Mouse (Mus musculus): Measurements from ENCODE around the gene Khsrp. TPM values are rescaled to one million over a fixed set of nuclear protein-coding genes. Genes with fewer than 3 reads are reported as not detected.

Gene Khsrp
- polyA plus RNA-seq (2014; fragmentation: Nextera tagmentation; extraction: Ambion mirVana) = 43.5 and 44.9 TPM in 2 replicates

DNA sequence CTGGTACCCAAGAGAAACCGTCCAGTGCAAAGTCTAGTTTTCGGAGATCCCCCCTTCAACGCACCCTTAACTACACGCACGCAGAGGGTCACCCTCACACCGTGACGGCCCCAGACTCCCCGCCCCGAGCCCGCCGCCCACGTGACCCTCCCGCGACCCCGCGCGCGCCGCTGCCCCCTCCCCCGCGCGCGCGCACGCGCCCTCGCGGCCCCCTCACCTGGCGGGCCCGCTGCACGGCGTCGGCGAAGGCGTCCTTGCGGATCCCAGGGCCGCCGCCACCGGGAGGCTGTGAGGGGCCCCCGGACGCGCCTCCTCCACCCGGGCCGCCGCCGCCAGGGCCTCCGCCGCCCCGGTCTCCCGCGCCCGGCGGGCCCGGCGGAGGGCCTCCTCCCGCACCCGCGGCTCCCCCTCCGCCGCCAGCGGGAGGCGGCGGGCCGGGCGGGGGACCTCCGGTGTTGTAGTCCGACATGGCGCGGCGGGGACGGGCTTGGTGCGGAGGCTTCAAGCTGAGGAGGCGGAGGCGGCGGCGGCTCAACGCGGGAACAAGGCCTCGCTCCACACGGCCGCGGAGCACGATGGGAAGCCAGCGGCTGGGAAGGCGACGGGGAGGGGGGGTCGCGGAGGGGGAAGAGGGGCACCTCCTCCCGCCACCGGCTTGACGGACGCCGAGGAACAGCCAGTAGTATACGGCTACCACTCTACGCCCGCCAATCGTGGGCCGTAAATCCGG, at the start of gene Khsrp:
Khsrp (minus strand) TSS at position 592 of the 730 bp plus-strand sequence.
- WGBS = 0% methylated on average over 7 of the region's 99 CpGs
- H3K9me3 ChIP-seq (ENCODE audit: control insufficient read depth, low read length) = no peaks in the 10 kb centered on the region
- H3K27me3 ChIP-seq (replicated peaks; ENCODE audit: control insufficient read depth, insufficient read depth, low read length) = no peaks in the 10 kb centered on the region
- H3K9ac ChIP-seq (ENCODE audit: low read depth, low read length) = peak within 1 kb of the TSS; percentile 100
- H3K4me1 ChIP-seq (ENCODE audit: control insufficient read depth, insufficient read depth, low read length) = peaks cover 13% of the 10 kb centered on the region
- peak within 1 kb of the TSS; percentile 93 for H3K4me2 ChIP-seq (ENCODE audit: low read depth, low read length)
- ATAC-seq (ENCODE audit: low read depth) (no peak), DNase-seq (ENCODE audit: low spot score) (peak; percentile 41)
- H3K4me3 ChIP-seq (ENCODE audit: low read depth, low read length) = peak within 1 kb of the TSS; percentile 99
- peaks cover 27% of the 10 kb centered on the region for H3K36me3 ChIP-seq (ENCODE audit: control insufficient read depth, insufficient read depth, low read length)
- peak within 1 kb of the TSS; percentile 94 for H3K27ac ChIP-seq (replicated peaks; ENCODE audit: low read depth, low read length)

DNA sequence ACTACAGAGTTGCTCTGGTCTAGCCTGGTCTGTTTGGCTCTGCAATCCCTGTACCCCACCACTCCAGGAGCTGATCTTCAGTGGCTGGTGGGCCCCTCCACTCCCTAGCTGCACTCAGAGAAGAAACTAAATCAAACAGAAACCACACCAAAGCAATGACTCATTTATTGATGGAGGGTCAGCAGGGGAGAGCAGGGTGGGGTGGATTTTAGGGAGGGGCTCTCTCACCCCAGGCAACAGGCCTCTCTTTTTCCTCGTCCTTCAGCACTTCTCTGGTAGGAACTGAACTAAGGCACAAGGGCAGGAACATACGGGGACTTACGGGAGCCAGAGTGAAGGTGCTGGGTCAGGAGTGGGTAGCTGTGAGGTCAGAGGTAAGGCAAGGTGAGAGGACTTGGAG, 48.6 kb upstream of the Khsrp start:
- H3K9ac ChIP-seq (ENCODE audit: low read depth, low read length) = no peak overlapping the region
- no peaks in the 10 kb centered on the region for H3K36me3 ChIP-seq (ENCODE audit: control insufficient read depth, insufficient read depth, low read length)
- ATAC-seq (ENCODE audit: low read depth) (no peak), DNase-seq (ENCODE audit: low spot score) (no peak)
- H3K4me1 ChIP-seq (ENCODE audit: control insufficient read depth, insufficient read depth, low read length) = no peaks in the 10 kb centered on the region
- H3K27ac ChIP-seq (replicated peaks; ENCODE audit: low read depth, low read length) = no peak overlapping the region
- H3K4me3 ChIP-seq (ENCODE audit: low read depth, low read length) = no peak overlapping the region
- no peak overlapping the region for H3K4me2 ChIP-seq (ENCODE audit: low read depth, low read length)
- H3K27me3 ChIP-seq (replicated peaks; ENCODE audit: control insufficient read depth, insufficient read depth, low read length) = no peaks in the 10 kb centered on the region
- 61% methylated on average over 3 of the region's 3 CpGs for WGBS
- H3K9me3 ChIP-seq (ENCODE audit: control insufficient read depth, low read length) = no peaks in the 10 kb centered on the region

DNA sequence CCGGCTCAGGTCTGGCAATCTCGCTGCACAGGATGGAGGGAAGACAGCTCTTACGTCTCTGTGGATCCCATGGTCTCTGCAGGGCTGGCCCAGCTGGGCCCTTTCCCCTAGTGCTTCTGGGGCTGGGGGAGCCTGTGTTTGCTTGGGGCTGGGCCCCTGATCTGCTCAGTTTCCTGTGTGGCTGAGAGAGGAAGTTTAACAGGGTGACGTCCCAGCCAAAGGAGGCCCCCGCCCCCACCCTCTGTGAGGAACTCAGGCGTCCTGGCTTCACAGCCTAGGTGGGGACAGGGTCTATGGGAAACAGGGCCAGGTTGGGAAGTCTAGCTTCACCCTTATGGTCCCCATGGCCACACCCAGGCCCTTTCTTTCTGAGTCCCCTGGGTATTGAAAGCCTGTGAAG, 47.0 kb upstream of the Khsrp start, which contains the start of gene Dennd1c:
Dennd1c (minus strand) TSS at position 179 of the 400 bp plus-strand sequence.
- no peaks in the 10 kb centered on the region for H3K27me3 ChIP-seq (replicated peaks; ENCODE audit: control insufficient read depth, insufficient read depth, low read length)
- H3K27ac ChIP-seq (replicated peaks; ENCODE audit: low read depth, low read length) = no peak within 1 kb of the TSS
- ATAC-seq (ENCODE audit: low read depth) (peak; percentile 22; the same call in 1 of the 2 replicates), DNase-seq (ENCODE audit: low spot score) (no peak)
- no peak within 1 kb of the TSS for H3K4me3 ChIP-seq (ENCODE audit: low read depth, low read length)
- no peaks in the 10 kb centered on the region for H3K4me1 ChIP-seq (ENCODE audit: control insufficient read depth, insufficient read depth, low read length)
- H3K9me3 ChIP-seq (ENCODE audit: control insufficient read depth, low read length) = no peaks in the 10 kb centered on the region
- no peak within 1 kb of the TSS for H3K4me2 ChIP-seq (ENCODE audit: low read depth, low read length)
- no peaks in the 10 kb centered on the region for H3K36me3 ChIP-seq (ENCODE audit: control insufficient read depth, insufficient read depth, low read length)
- WGBS = 49% methylated on average over 6 of the region's 6 CpGs
- no peak within 1 kb of the TSS for H3K9ac ChIP-seq (ENCODE audit: low read depth, low read length)

DNA sequence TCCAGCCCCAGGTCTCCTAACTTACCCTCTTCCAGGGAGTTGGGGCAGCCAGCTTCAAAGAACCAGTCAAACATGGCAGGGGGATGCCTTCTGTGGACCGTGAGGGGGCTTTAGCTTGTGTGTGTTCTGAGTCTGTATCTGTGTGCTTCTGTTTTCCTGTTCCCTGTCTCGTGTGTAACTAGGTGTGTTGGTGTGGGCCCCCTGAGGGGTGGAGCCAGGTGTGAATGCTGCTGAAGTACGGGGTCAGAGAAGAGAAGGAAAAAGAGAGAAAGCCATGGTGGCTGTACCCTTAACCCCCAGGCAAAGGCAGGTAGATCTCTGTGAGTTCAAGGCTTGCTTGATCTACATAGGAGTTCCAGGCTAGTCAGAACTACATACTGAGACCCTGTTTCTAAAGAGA, 45.6 kb upstream of the Khsrp start:
- Histone ChIP-seq H3K4me3 (ENCODE audit: low read depth, low read length) (no peak overlapping the region), H3K9ac (ENCODE audit: low read depth, low read length) (no peak overlapping the region), H3K36me3 (ENCODE audit: control insufficient read depth, insufficient read depth, low read length) (no peaks in the 10 kb centered on the region), H3K27me3 (replicated peaks; ENCODE audit: control insufficient read depth, insufficient read depth, low read length) (no peaks in the 10 kb centered on the region), H3K9me3 (ENCODE audit: control insufficient read depth, low read length) (no peaks in the 10 kb centered on the region), H3K27ac (replicated peaks; ENCODE audit: low read depth, low read length) (no peak overlapping the region), H3K4me1 (ENCODE audit: control insufficient read depth, insufficient read depth, low read length) (no peaks in the 10 kb centered on the region), H3K4me2 (ENCODE audit: low read depth, low read length) (no peak overlapping the region)
- DNase-seq (ENCODE audit: low spot score) (no peak), ATAC-seq (ENCODE audit: low read depth) (no peak)
- WGBS = 65% methylated on average over 3 of the region's 3 CpGs

DNA sequence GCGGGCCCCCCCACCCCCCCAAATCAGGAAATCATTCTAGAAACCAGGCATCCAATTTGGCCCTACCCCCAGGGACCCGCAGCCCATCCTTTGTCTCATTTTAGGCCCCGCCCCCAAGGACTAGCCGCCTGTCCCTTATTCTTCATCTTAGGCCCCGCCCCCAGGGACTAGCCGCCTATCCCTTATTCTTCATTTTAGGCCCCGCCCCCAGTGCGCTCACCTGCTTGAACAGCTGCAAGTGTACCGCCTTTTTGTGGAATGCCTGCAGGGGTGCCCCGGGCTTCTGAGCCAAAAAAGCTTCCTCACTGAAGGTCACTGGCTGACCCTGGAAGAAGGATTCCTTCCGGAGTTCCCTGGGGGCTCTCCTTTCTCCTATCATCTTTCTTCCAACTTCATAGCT, 39.4 kb upstream of the Khsrp start:
- no peaks in the 10 kb centered on the region for H3K4me1 ChIP-seq (ENCODE audit: control insufficient read depth, insufficient read depth, low read length)
- no peaks in the 10 kb centered on the region for H3K9me3 ChIP-seq (ENCODE audit: control insufficient read depth, low read length)
- H3K27ac ChIP-seq (replicated peaks; ENCODE audit: low read depth, low read length) = no peak overlapping the region
- H3K36me3 ChIP-seq (ENCODE audit: control insufficient read depth, insufficient read depth, low read length) = no peaks in the 10 kb centered on the region
- no peaks in the 10 kb centered on the region; the same call in 1 of the 2 replicates for H3K27me3 ChIP-seq (replicated peaks; ENCODE audit: control insufficient read depth, insufficient read depth, low read length)
- WGBS = under 1% methylated on average over 8 of the region's 11 CpGs
- no peak overlapping the region for H3K9ac ChIP-seq (ENCODE audit: low read depth, low read length)
- ATAC-seq (ENCODE audit: low read depth) (peak; percentile 83), DNase-seq (ENCODE audit: low spot score) (peak; percentile 90)
- H3K4me2 ChIP-seq (ENCODE audit: low read depth, low read length) = 0 out of 2 replicates have a peak overlapping the region, but pooled peaks have one; percentile 11
- no peak overlapping the region; the same call in 1 of the 2 replicates for H3K4me3 ChIP-seq (ENCODE audit: low read depth, low read length)

DNA sequence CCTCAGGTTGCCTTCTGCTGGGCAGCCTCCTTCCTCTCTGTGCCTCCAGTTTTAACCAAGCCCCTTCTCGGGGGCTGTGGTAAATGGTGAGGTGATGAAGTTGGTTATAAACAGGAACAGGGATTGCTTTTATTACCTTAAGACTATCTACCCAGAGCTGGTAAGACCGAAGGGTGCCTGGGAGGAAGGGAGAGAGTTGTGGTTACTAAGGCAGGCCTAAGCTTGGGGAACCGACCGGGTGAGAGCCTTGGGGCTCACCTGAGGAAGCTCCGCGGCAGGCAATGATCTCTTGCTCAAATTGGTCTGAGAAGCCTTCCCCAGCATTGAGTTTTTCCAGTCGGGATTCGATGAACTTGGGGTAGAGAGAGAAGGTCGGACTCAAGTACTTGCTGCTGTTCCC, 39.0 kb upstream of the Khsrp start:
- Histone ChIP-seq H3K4me3 (ENCODE audit: low read depth, low read length) (peak overlapping the region; percentile 5; the same call in 1 of the 2 replicates), H3K4me1 (ENCODE audit: control insufficient read depth, insufficient read depth, low read length) (no peaks in the 10 kb centered on the region), H3K9ac (ENCODE audit: low read depth, low read length) (peak overlapping the region; percentile 28; the same call in 1 of the 2 replicates), H3K9me3 (ENCODE audit: control insufficient read depth, low read length) (no peaks in the 10 kb centered on the region), H3K36me3 (ENCODE audit: control insufficient read depth, insufficient read depth, low read length) (no peaks in the 10 kb centered on the region), H3K27ac (replicated peaks; ENCODE audit: low read depth, low read length) (no peak overlapping the region), H3K27me3 (replicated peaks; ENCODE audit: control insufficient read depth, insufficient read depth, low read length) (peaks cover 2% of the 10 kb centered on the region; the same call in 1 of the 2 replicates), H3K4me2 (ENCODE audit: low read depth, low read length) (peak overlapping the region; percentile 11; the same call in 1 of the 2 replicates)
- WGBS = 9% methylated on average over 7 of the region's 9 CpGs
- ATAC-seq (ENCODE audit: low read depth) (peak; percentile 44; the same call in 1 of the 2 replicates), DNase-seq (ENCODE audit: low spot score) (peak; percentile 4)

DNA sequence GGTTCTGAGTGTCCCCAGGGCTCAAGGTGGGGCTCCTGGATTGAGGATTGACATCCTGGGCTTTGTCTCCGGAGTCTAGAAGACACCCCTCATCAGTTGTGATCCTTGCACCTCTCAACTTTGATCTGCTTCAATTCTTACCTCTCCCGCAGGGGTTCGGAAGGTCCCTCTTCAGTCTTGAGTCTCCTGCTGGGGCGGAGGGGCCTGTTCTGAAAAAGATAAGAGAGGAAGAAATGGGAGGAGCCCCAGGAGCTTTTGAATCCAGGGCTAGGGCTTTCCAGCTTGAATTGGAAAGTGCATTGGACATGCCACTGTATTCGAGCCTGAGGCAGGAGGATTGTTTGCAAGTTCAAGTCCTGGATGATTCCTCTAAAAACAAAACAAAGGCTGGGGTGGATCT, 35.6 kb upstream of the Khsrp start:
- Histone ChIP-seq H3K27me3 (replicated peaks; ENCODE audit: control insufficient read depth, insufficient read depth, low read length) (peaks cover 32% of the 10 kb centered on the region), H3K4me2 (ENCODE audit: low read depth, low read length) (no peak overlapping the region), H3K36me3 (ENCODE audit: control insufficient read depth, insufficient read depth, low read length) (no peaks in the 10 kb centered on the region), H3K9me3 (ENCODE audit: control insufficient read depth, low read length) (no peaks in the 10 kb centered on the region), H3K27ac (replicated peaks; ENCODE audit: low read depth, low read length) (no peak overlapping the region), H3K4me1 (ENCODE audit: control insufficient read depth, insufficient read depth, low read length) (no peaks in the 10 kb centered on the region), H3K9ac (ENCODE audit: low read depth, low read length) (no peak overlapping the region), H3K4me3 (ENCODE audit: low read depth, low read length) (no peak overlapping the region)
- ATAC-seq (ENCODE audit: low read depth) (no peak), DNase-seq (ENCODE audit: low spot score) (no peak)
- 57% methylated on average over 5 of the region's 5 CpGs for WGBS

DNA sequence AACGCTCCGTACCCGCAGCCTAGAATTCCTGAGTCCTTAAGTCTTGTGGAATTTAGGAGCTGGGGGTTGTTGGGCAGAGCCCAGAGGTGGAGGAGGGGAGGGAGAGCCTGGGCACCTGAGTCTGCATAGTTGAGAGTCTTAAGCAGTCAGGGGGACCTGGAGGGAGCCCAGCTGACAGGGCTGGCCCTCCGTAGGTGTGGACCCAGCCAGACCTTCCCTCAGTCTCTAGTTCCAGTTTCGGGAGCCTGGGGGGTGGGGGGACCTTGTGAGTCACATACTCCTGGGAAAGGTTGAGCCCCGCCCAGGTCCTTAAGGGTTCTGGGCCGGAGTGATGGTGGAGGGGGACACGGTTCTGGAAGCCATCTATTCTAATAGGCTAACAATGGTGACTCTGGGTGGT, 31.7 kb upstream of the Khsrp start:
- ATAC-seq (ENCODE audit: low read depth) (no peak), DNase-seq (ENCODE audit: low spot score) (no peak)
- H3K27ac ChIP-seq (replicated peaks; ENCODE audit: low read depth, low read length) = no peak overlapping the region
- H3K9me3 ChIP-seq (ENCODE audit: control insufficient read depth, low read length) = no peaks in the 10 kb centered on the region
- 8% methylated on average over 8 of the region's 8 CpGs for WGBS
- H3K9ac ChIP-seq (ENCODE audit: low read depth, low read length) = no peak overlapping the region
- no peak overlapping the region for H3K4me3 ChIP-seq (ENCODE audit: low read depth, low read length)
- peak overlapping the region; percentile 48 for H3K4me2 ChIP-seq (ENCODE audit: low read depth, low read length)
- H3K36me3 ChIP-seq (ENCODE audit: control insufficient read depth, insufficient read depth, low read length) = no peaks in the 10 kb centered on the region
- H3K4me1 ChIP-seq (ENCODE audit: control insufficient read depth, insufficient read depth, low read length) = peaks cover 4% of the 10 kb centered on the region
- peaks cover 44% of the 10 kb centered on the region for H3K27me3 ChIP-seq (replicated peaks; ENCODE audit: control insufficient read depth, insufficient read depth, low read length)

DNA sequence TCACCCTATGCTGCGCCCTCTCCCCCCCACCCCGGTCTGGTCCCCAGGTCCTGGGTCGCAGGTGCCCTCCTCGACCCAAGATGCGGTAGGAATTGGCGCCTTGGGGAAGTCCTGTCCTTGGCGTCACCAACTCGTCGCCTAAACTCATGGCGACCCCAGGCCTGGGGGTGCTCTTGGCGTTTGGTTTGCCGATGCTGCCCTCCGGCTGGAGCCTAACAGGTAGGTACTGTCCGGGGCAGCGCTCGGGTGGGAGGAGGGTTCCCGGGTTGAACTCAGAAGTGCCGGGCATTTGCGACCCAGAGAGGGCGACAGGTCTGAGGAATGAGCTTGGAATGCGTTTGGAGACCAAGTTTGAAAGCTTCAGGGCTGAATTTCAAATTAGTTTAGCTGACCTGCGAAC, 31.2 kb upstream of the Khsrp start:
- Histone ChIP-seq H3K9me3 (ENCODE audit: control insufficient read depth, low read length) (no peaks in the 10 kb centered on the region), H3K27me3 (replicated peaks; ENCODE audit: control insufficient read depth, insufficient read depth, low read length) (peaks cover 44% of the 10 kb centered on the region), H3K36me3 (ENCODE audit: control insufficient read depth, insufficient read depth, low read length) (no peaks in the 10 kb centered on the region), H3K4me1 (ENCODE audit: control insufficient read depth, insufficient read depth, low read length) (peaks cover 4% of the 10 kb centered on the region), H3K4me2 (ENCODE audit: low read depth, low read length) (peak overlapping the region; percentile 48), H3K9ac (ENCODE audit: low read depth, low read length) (peak overlapping the region; percentile 47), H3K4me3 (ENCODE audit: low read depth, low read length) (peak overlapping the region; percentile 36), H3K27ac (replicated peaks; ENCODE audit: low read depth, low read length) (no peak overlapping the region)
- ATAC-seq (ENCODE audit: low read depth) (no peak), DNase-seq (ENCODE audit: low spot score) (no peak)
- 2% methylated on average over 19 of the region's 22 CpGs for WGBS
